Mouse (Mus musculus) hindbrain, postnatal 0 days (tissue): ENCODE results near the gene Adk. TPM values are rescaled to one million over a fixed set of nuclear protein-coding genes. Genes with fewer than 3 reads are reported as not detected.

ENCODE experiments used
- ATAC-seq: fragments of 200-750 bp; cut with Nextera tagmentation; 2 replicates; pipeline ENCODE4 v1.8.0; 2017; ENCODE audit warnings: mild to moderate bottlenecking, moderate TSS enrichment, moderate library complexity
- DNase-seq: peaks from one replicate; pipeline ENCODE4 v3.0.0-alpha.2; 2015; ENCODE audit warnings: low spot score
- H3K27ac ChIP-seq: fragments of 300-500 bp; sonication (generic); 2 replicates; pipeline ENCODE4 v1.5.1; 2014; ENCODE audit warnings: mild to moderate bottlenecking
- H3K27me3 ChIP-seq: fragments of 300-500 bp; sonication (generic); 2 replicates; pipeline ENCODE4 v1.6.1; 2014; ENCODE audit warnings: low read length, mixed read lengths; ENCODE audit not compliant: insufficient read depth
- H3K36me3 ChIP-seq: fragments of 300-500 bp; sonication (generic); 2 replicates; pipeline ENCODE4 v1.6.1; 2014; ENCODE audit warnings: low read length, mixed read lengths; ENCODE audit not compliant: insufficient read depth
- H3K4me1 ChIP-seq: fragments of 300-500 bp; sonication (generic); 2 replicates; pipeline ENCODE4 v1.6.1; 2014; ENCODE audit warnings: antibody characterized with exemption, low read length, mixed read lengths; ENCODE audit not compliant: insufficient read depth
- H3K4me2 ChIP-seq: fragments of 300-500 bp; sonication (generic); 2 replicates; pipeline ENCODE4 v1.6.1; 2014; ENCODE audit warnings: low read depth, mild to moderate bottlenecking, low read length, moderate library complexity, mixed read lengths
- H3K4me3 ChIP-seq: fragments of 300-500 bp; sonication (generic); 2 replicates; pipeline ENCODE4 v1.5.1; 2014; ENCODE audit warnings: low read length
- H3K9ac ChIP-seq: fragments of 300-500 bp; sonication (generic); replicated peaks from 2 replicates; pipeline ENCODE4 v1.6.1; 2014; ENCODE audit warnings: mild to moderate bottlenecking, low read length, moderate library complexity, mixed read lengths
- H3K9me3 ChIP-seq: fragments of 300-500 bp; sonication (generic); 2 replicates; pipeline ENCODE4 v1.6.1; 2016; ENCODE audit warnings: low read length, mixed read lengths
- CTCF ChIP-seq: IDR thresholded peaks from 2 replicates; pipeline ENCODE4 v1.5.1; 2016; ENCODE audit warnings: antibody characterized with exemption, control low read depth, low read depth
- WGBS: fragments of 180-500 bp; shearing (Covaris S2); extraction: QIAGEN DNeasy Blood & Tissue Kit; methylation state at CpG from one replicate; pipeline ENCODE4 v1.1.7; 2014; 5-methylcytosine and 5-hydroxymethylcytosine counted together
- polyA plus RNA-seq: library from polyadenylated mRNA; unstranded; fragments of >200 nt; fragmentation: Nextera tagmentation; extraction: Ambion mirVana; gene quantifications from 2 replicates; pipeline ENCODE4 v1.2.1, GENCODE M21; 2015
- total RNA-seq: library from RNA; depleted of rRNA; stranded (reverse); fragments of >200 nt; gene quantifications from 2 replicates; pipeline ENCODE4 v1.2.3, GENCODE M21; 2014

The Adk gene
- total and polyA plus RNA-seq, 2 experiments from 2014 or later = 27.4 to 63.5 TPM

DNA sequence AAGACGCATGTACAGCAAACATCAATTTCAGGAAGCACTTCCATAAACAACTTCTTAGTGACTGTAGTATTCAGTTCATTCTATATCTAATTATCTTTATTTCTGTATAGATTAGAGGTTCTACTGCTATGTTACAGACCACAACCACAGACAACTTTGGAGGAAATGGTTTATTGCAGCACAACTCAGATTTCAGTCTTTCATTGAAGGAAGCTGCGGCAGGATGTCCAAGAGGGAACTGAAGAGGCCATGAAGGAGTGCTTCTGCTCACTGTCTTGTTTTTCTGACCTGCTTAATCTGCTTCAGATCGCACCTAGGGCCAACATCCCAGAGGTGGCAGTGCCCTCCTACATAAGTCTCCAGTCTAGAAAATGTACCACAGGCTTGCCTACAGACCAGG is 148.5 kb downstream of the Adk start:
- H3K4me3 ChIP-seq = no peak overlapping the region
- no peak for ATAC-seq
- DNase-seq = no peak
- no peak overlapping the region for H3K27ac ChIP-seq
- 88% methylated on average over 3 of the region's 3 CpGs for WGBS
- no peak for TF ChIP-seq CTCF
- H3K36me3 ChIP-seq = no peaks in the 10 kb centered on the region
- no peaks in the 10 kb centered on the region for H3K9me3 ChIP-seq
- no peaks in the 10 kb centered on the region for H3K4me1 ChIP-seq
- H3K4me2 ChIP-seq = no peak overlapping the region
- H3K27me3 ChIP-seq = no peaks in the 10 kb centered on the region
- no peak overlapping the region for H3K9ac ChIP-seq

GRCm38 (mm10) chr14:21206472-21206871 is 154.1 kb downstream of the Adk start:
- Histone ChIP-seq H3K4me1 (no peaks in the 10 kb centered on the region), H3K27ac (no peak overlapping the region), H3K9me3 (no peaks in the 10 kb centered on the region), H3K36me3 (no peaks in the 10 kb centered on the region), H3K4me2 (no peak overlapping the region), H3K27me3 (no peaks in the 10 kb centered on the region), H3K4me3 (no peak overlapping the region), H3K9ac (no peak overlapping the region)
- DNase-seq = no peak
- no peak for ATAC-seq
- TF ChIP-seq CTCF = no peak
- 74% methylated on average over 4 of the region's 4 CpGs for WGBS

- Histone ChIP-seq H3K36me3 (no peaks in the 10 kb centered on the region), H3K9ac (no peak overlapping the region), H3K4me2 (no peak overlapping the region), H3K4me3 (no peak overlapping the region), H3K27me3 (no peaks in the 10 kb centered on the region), H3K27ac (no peak overlapping the region), H3K4me1 (no peaks in the 10 kb centered on the region), H3K9me3 (no peaks in the 10 kb centered on the region)
- no peak for DNase-seq
- no peak for ATAC-seq
- no peak for TF ChIP-seq CTCF
- WGBS = 73% methylated on average over 5 of the region's 5 CpGs
Measured at GRCm38 (mm10) chr14:21221574-21222138, 169.3 kb downstream of the Adk start.

- 0 out of 2 replicates have a peak, but pooled peaks have one; percentile 12 for ATAC-seq
- no peak for TF ChIP-seq CTCF
- Histone ChIP-seq H3K4me3 (no peak overlapping the region), H3K27ac (no peak overlapping the region), H3K9ac (no peak overlapping the region), H3K27me3 (no peaks in the 10 kb centered on the region), H3K9me3 (no peaks in the 10 kb centered on the region), H3K4me2 (no peak overlapping the region), H3K4me1 (no peaks in the 10 kb centered on the region), H3K36me3 (no peaks in the 10 kb centered on the region)
- DNase-seq = peak; percentile 61
- WGBS = 38% methylated on average over 3 of the region's 3 CpGs
Measured at GRCm38 (mm10) chr14:21222206-21222605, 169.8 kb downstream of the Adk start.

DNA sequence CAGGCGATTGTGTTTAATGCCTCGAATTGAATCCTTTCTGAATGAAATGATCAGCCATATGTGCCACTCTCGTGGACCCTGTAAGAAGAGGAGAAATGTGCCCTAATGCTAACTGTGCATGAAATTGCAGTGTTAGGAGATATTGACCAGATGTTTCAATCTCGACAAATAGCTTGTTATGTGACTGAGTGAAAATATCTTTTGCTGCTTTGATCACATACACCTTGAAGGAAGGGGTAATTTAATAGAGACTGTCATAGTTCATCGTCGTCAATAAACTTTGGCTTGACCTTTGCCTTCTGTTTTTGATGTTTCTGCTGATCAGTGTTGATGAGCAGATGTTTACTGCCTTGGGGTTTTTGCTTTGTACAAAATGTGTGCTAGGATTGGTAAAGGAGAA is 171.1 kb downstream of the Adk start:
- H3K4me2 ChIP-seq = no peak overlapping the region
- no peak overlapping the region for H3K27ac ChIP-seq
- no peaks in the 10 kb centered on the region for H3K36me3 ChIP-seq
- no peak for TF ChIP-seq CTCF
- H3K9me3 ChIP-seq = no peaks in the 10 kb centered on the region
- ATAC-seq = no peak
- H3K9ac ChIP-seq = no peak overlapping the region
- WGBS = 73% methylated on average over 6 of the region's 6 CpGs
- no peaks in the 10 kb centered on the region for H3K27me3 ChIP-seq
- no peaks in the 10 kb centered on the region for H3K4me1 ChIP-seq
- DNase-seq = no peak
- H3K4me3 ChIP-seq = no peak overlapping the region

DNA sequence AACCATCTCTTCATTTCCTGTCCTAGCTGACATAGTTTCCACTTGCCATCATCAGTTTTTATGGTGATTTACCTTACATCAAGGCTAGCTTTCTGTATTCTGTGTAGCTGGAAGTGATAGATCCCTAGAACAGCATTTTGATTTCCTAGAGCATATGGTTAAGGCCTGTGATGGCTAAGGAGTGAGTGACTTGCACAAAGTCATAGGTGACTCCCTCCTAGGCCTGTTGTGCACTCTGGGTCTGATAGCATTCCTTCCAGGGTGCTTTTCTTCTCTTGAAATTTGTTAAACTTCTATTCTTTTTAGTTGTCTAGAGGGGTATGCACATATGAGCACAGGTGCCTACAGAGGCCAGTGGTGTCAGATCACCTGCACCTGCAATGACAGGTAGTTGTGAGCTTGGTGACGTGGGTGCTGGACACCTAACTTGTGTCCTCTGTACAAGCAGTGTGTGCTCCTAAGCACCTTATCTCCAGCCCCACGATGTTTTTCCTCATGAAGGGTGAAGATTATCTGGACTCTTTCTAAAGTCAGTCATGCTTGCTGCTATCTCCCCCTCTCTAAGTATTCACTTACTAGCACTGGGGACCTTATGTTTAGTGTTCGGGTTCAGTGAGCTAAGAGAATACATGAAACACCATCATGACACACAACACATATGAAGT is 171.7 kb downstream of the Adk start:
- no peak overlapping the region for H3K27ac ChIP-seq
- no peak overlapping the region for H3K4me3 ChIP-seq
- H3K4me1 ChIP-seq = no peaks in the 10 kb centered on the region
- ATAC-seq (no peak), DNase-seq (no peak)
- H3K9ac ChIP-seq = no peak overlapping the region
- 93% methylated on average over 3 of the region's 3 CpGs for WGBS
- no peaks in the 10 kb centered on the region for H3K36me3 ChIP-seq
- no peak for TF ChIP-seq CTCF
- no peaks in the 10 kb centered on the region for H3K27me3 ChIP-seq
- no peak overlapping the region for H3K4me2 ChIP-seq
- no peaks in the 10 kb centered on the region for H3K9me3 ChIP-seq

- H3K27ac ChIP-seq = no peak overlapping the region
- no peak for TF ChIP-seq CTCF
- WGBS = 90% methylated on average over 2 of the region's 2 CpGs
Measured at GRCm38 (mm10) chr14:21237051-21237450, 184.7 kb downstream of the Adk start.

More at GRCm38 (mm10) chr14:21237051-21237450, 184.7 kb downstream of the Adk start:
- no peaks in the 10 kb centered on the region for H3K9me3 ChIP-seq
- H3K4me1 ChIP-seq = no peaks in the 10 kb centered on the region
- H3K36me3 ChIP-seq = no peaks in the 10 kb centered on the region
- H3K4me2 ChIP-seq = no peak overlapping the region
- no peaks in the 10 kb centered on the region for H3K27me3 ChIP-seq
- ATAC-seq (no peak), DNase-seq (no peak)
- no peak overlapping the region for H3K4me3 ChIP-seq
- H3K9ac ChIP-seq = no peak overlapping the region
